Mouse (Mus musculus): ENCODE data around the gene AC124108.1.

GRCm38 (mm10) chr1:132205958-132206357, 14.7 kb downstream of the AC124108.1 start:
- TF ChIP-seq CTCF (IDR thresholded peaks at IDR 0.05; ENCODE audit: control insufficient read depth, insufficient read depth, insufficient replicate concordance, low read depth, low read length): no peak
- TF ChIP-seq POLR2A (IDR thresholded peaks at IDR 0.05; ENCODE audit: control insufficient read depth, low read depth, low read length): no peak

All from testis, adult 2 months (tissue).